Mouse (Mus musculus): ENCODE data around the gene Rbm18. TPM values are rescaled to one million over a fixed set of nuclear protein-coding genes. Genes with fewer than 3 reads are reported as not detected.

The Rbm18 gene
- total and polyA plus RNA-seq, 2 experiments from 2014 or later = 61.4 to 98.7 TPM

- WGBS = 88% methylated on average over 5 of the region's 5 CpGs
- no peak for TF ChIP-seq CTCF (IDR thresholded peaks at IDR 0.05; ENCODE audit: low read depth)
- H3K4me1 ChIP-seq (ENCODE audit: insufficient read depth) = 0 out of 2 replicates have a peak, but pooled peaks cover 6% of the 10 kb centered on the region
- DNase-seq (no peak), ATAC-seq (no peak)
- no peak overlapping the region for H3K4me2 ChIP-seq (ENCODE audit: low read depth)
- H3K36me3 ChIP-seq (ENCODE audit: insufficient read depth) = no peaks in the 10 kb centered on the region
- H3K27me3 ChIP-seq (ENCODE audit: insufficient read depth, low read length) = no peaks in the 10 kb centered on the region
- no peak overlapping the region for H3K4me3 ChIP-seq (ENCODE audit: low read depth, low read length)
- H3K27ac ChIP-seq (ENCODE audit: low read depth, low read length) = no peak overlapping the region
- H3K9me3 ChIP-seq (ENCODE audit: low read length) = no peaks in the 10 kb centered on the region
- H3K9ac ChIP-seq = no peak overlapping the region
Measured at GRCm38 (mm10) chr2:36075210-36075609, 61.4 kb downstream of the Rbm18 start.

- TF ChIP-seq CTCF (IDR thresholded peaks at IDR 0.05; ENCODE audit: low read depth) = no peak
- no peak for DNase-seq
- no peaks in the 10 kb centered on the region for H3K36me3 ChIP-seq (ENCODE audit: insufficient read depth)
- no peaks in the 10 kb centered on the region for H3K9me3 ChIP-seq (ENCODE audit: low read length)
- H3K4me1 ChIP-seq (ENCODE audit: insufficient read depth) = 0 out of 2 replicates have a peak, but pooled peaks cover 6% of the 10 kb centered on the region
- H3K27ac ChIP-seq (ENCODE audit: low read depth, low read length) = no peak overlapping the region
- 61% methylated on average over 3 of the region's 3 CpGs for WGBS
- H3K4me3 ChIP-seq (ENCODE audit: low read depth, low read length) = no peak overlapping the region
- H3K27me3 ChIP-seq (ENCODE audit: insufficient read depth, low read length) = no peaks in the 10 kb centered on the region
- ATAC-seq = no peak
- no peak overlapping the region for H3K4me2 ChIP-seq (ENCODE audit: low read depth)
- H3K9ac ChIP-seq = no peak overlapping the region
Measured at GRCm38 (mm10) chr2:36073781-36074180, 62.8 kb downstream of the Rbm18 start.

- no peak for TF ChIP-seq CTCF (IDR thresholded peaks at IDR 0.05; ENCODE audit: low read depth)
- no peaks in the 10 kb centered on the region for H3K4me1 ChIP-seq (ENCODE audit: insufficient read depth)
- no peak for DNase-seq
- no peaks in the 10 kb centered on the region for H3K36me3 ChIP-seq (ENCODE audit: insufficient read depth)
- H3K4me2 ChIP-seq (ENCODE audit: low read depth) = no peak overlapping the region
- WGBS = 79% methylated on average over 8 of the region's 8 CpGs
- H3K27ac ChIP-seq (ENCODE audit: low read depth, low read length) = no peak overlapping the region
- ATAC-seq = no peak
- no peak overlapping the region for H3K9ac ChIP-seq
- no peaks in the 10 kb centered on the region for H3K27me3 ChIP-seq (ENCODE audit: insufficient read depth, low read length)
- no peak overlapping the region for H3K4me3 ChIP-seq (ENCODE audit: low read depth, low read length)
- no peaks in the 10 kb centered on the region for H3K9me3 ChIP-seq (ENCODE audit: low read length)
Measured at GRCm38 (mm10) chr2:36071660-36072305, 64.8 kb downstream of the Rbm18 start.

GRCm38 (mm10) chr2:36067132-36067531, 69.4 kb downstream of the Rbm18 start:
- no peaks in the 10 kb centered on the region for H3K36me3 ChIP-seq (ENCODE audit: insufficient read depth)
- no peak overlapping the region for H3K27ac ChIP-seq (ENCODE audit: low read depth, low read length)
- no peak overlapping the region for H3K9ac ChIP-seq
- DNase-seq (no peak), ATAC-seq (peak; percentile 56)
- no peaks in the 10 kb centered on the region for H3K9me3 ChIP-seq (ENCODE audit: low read length)
- H3K4me3 ChIP-seq (ENCODE audit: low read depth, low read length) = no peak overlapping the region
- 31% methylated on average over 9 of the region's 9 CpGs for WGBS
- no peaks in the 10 kb centered on the region for H3K4me1 ChIP-seq (ENCODE audit: insufficient read depth)
- no peak for TF ChIP-seq CTCF (IDR thresholded peaks at IDR 0.05; ENCODE audit: low read depth)
- no peaks in the 10 kb centered on the region for H3K27me3 ChIP-seq (ENCODE audit: insufficient read depth, low read length)
- no peak overlapping the region for H3K4me2 ChIP-seq (ENCODE audit: low read depth)

Other genes with a start within 250 kb of the Rbm18 start
- 6.9 and 9.2 TPM in 2 replicates for gene Ttll11, start 156.9 kb downstream of the Rbm18 start, total RNA-seq (2014; rRNA removed)
- gene Ttll11, start 156.9 kb downstream of the Rbm18 start, polyA plus RNA-seq (2015; fragmentation: Nextera tagmentation; extraction: Ambion mirVana) = 6.4 and 7.2 TPM in 2 replicates
- 74.0 and 111 TPM in 2 replicates for gene Ndufa8, start 87.4 kb downstream of the Rbm18 start, total RNA-seq (2014; rRNA removed)
- gene Ndufa8, start 87.4 kb downstream of the Rbm18 start, polyA plus RNA-seq (2015; fragmentation: Nextera tagmentation; extraction: Ambion mirVana) = 333 and 372 TPM in 2 replicates
- gene Morn5, start 87.3 kb downstream of the Rbm18 start, total RNA-seq (2014; rRNA removed) = 1.0 and 2.2 TPM in 2 replicates
- gene Morn5, start 87.3 kb downstream of the Rbm18 start, polyA plus RNA-seq (2015; fragmentation: Nextera tagmentation; extraction: Ambion mirVana) = 3.9 and 4.4 TPM in 2 replicates
- gene Lhx6, start 31.4 kb downstream of the Rbm18 start, total RNA-seq (2014; rRNA removed) = 55.9 and 83.5 TPM in 2 replicates
- gene Lhx6, start 31.4 kb downstream of the Rbm18 start, polyA plus RNA-seq (2015; fragmentation: Nextera tagmentation; extraction: Ambion mirVana) = 16.4 and 31.0 TPM in 2 replicates
- 14.0 and 17.0 TPM in 2 replicates for gene Mrrf, start 384 bp downstream of the Rbm18 start, total RNA-seq (2014; rRNA removed)
- 12.9 and 21.9 TPM in 2 replicates for gene Mrrf, start 384 bp downstream of the Rbm18 start, polyA plus RNA-seq (2015; fragmentation: Nextera tagmentation; extraction: Ambion mirVana)
- 4.9 and 6.6 TPM in 2 replicates for gene Ptgs1, start 93.7 kb upstream of the Rbm18 start, total RNA-seq (2014; rRNA removed)
- gene Ptgs1, start 93.7 kb upstream of the Rbm18 start, polyA plus RNA-seq (2015; fragmentation: Nextera tagmentation; extraction: Ambion mirVana) = 4.4 and 5.5 TPM in 2 replicates
- gene Olfr338, start 236.7 kb upstream of the Rbm18 start, total RNA-seq (2014; rRNA removed) = not detected in 2 replicates
- not detected in 2 replicates for gene Olfr338, start 236.7 kb upstream of the Rbm18 start, polyA plus RNA-seq (2015; fragmentation: Nextera tagmentation; extraction: Ambion mirVana)